Mouse (Mus musculus) heart, postnatal 0 days (tissue): Measurements from ENCODE around the gene Olfr1048. TPM values are rescaled to one million over a fixed set of nuclear protein-coding genes. Genes with fewer than 3 reads are reported as not detected.

Source experiments
- ATAC-seq: fragments of 200-750 bp; cut with Nextera tagmentation; 2 replicates; pipeline ENCODE4 v1.8.0; 2017; ENCODE audit warnings: low read depth, moderate number of reproducible peaks, moderate library complexity; ENCODE audit not compliant: insufficient read depth
- DNase-seq: peaks from one replicate; pipeline ENCODE4 v3.0.0-alpha.2; 2016; ENCODE audit warnings: low spot score
- H3K27ac ChIP-seq: fragments of 300-500 bp; sonication (generic); 2 replicates; pipeline ENCODE4 v1.5.1; 2014; ENCODE audit warnings: low read depth, mild to moderate bottlenecking
- H3K27me3 ChIP-seq: fragments of 300-500 bp; sonication (generic); 2 replicates; pipeline ENCODE4 v1.6.1; 2014; ENCODE audit warnings: low read length, mixed read lengths; ENCODE audit not compliant: control insufficient read depth, insufficient read depth
- H3K36me3 ChIP-seq: fragments of 300-500 bp; sonication (generic); replicated peaks from 2 replicates; pipeline ENCODE4 v1.6.1; 2014; ENCODE audit warnings: low read length, mixed read lengths; ENCODE audit not compliant: control insufficient read depth, insufficient read depth
- H3K4me1 ChIP-seq: fragments of 300-500 bp; sonication (generic); 2 replicates; pipeline ENCODE4 v1.6.1; 2014; ENCODE audit warnings: antibody characterized with exemption; ENCODE audit not compliant: control insufficient read depth, insufficient read depth
- H3K4me2 ChIP-seq: fragments of 300-500 bp; sonication (generic); 2 replicates; pipeline ENCODE4 v1.6.1; 2014; ENCODE audit warnings: low read depth, mild to moderate bottlenecking, low read length, moderate library complexity
- H3K4me3 ChIP-seq: fragments of 300-500 bp; sonication (generic); 2 replicates; pipeline ENCODE4 v1.5.1; 2014; ENCODE audit warnings: low read depth, low read length
- H3K9ac ChIP-seq: fragments of 300-500 bp; sonication (generic); replicated peaks from 2 replicates; pipeline ENCODE4 v1.6.1; 2014; ENCODE audit warnings: low read depth, low read length, mixed read lengths
- H3K9me3 ChIP-seq: fragments of 300-500 bp; sonication (generic); replicated peaks from 2 replicates; pipeline ENCODE4 v1.6.1; 2016; ENCODE audit warnings: low read length; ENCODE audit not compliant: control insufficient read depth
- CTCF ChIP-seq: IDR thresholded peaks from 2 replicates; pipeline ENCODE4 v1.5.1; 2016; ENCODE audit warnings: antibody characterized with exemption, control low read depth, low read depth
- EP300 ChIP-seq: IDR thresholded peaks from 2 replicates; pipeline ENCODE4 v1.6.1; 2016; ENCODE audit warnings: antibody characterized with exemption, low read depth
- WGBS: fragments of 180-500 bp; shearing (Covaris S2); extraction: QIAGEN DNeasy Blood & Tissue Kit; methylation state at CpG from one replicate; pipeline ENCODE4 v1.1.7; 2014; 5-methylcytosine and 5-hydroxymethylcytosine counted together
- polyA plus RNA-seq: library from polyadenylated mRNA; unstranded; fragments of >200 nt; fragmentation: Nextera tagmentation; extraction: Ambion mirVana; gene quantifications from 2 replicates; pipeline ENCODE4 v1.2.1, GENCODE M21; 2015
- total RNA-seq: library from RNA; depleted of rRNA; stranded (reverse); fragments of >200 nt; gene quantifications from 2 replicates; pipeline ENCODE4 v1.2.3, GENCODE M21; 2014; ENCODE audit warnings: low replicate concordance; rRNA removed

Olfr1048 gene
- total and polyA plus RNA-seq, 2 experiments from 2014 or later: not detected

GRCm38 (mm10) chr2:86195863-86196262 lies 44.2 kb downstream of the Olfr1048 start:
- no peak for ATAC-seq
- Histone ChIP-seq H3K4me1 (no peaks in the 10 kb centered on the region), H3K27ac (no peak overlapping the region), H3K9ac (no peak overlapping the region), H3K27me3 (no peaks in the 10 kb centered on the region), H3K4me3 (no peak overlapping the region), H3K9me3 (no peaks in the 10 kb centered on the region), H3K4me2 (no peak overlapping the region), H3K36me3 (no peaks in the 10 kb centered on the region)
- DNase-seq: no peak
- WGBS: 9% methylated on average over 1 of the region's 1 CpGs
- TF ChIP-seq EP300 (no peak), CTCF (no peak)

DNA sequence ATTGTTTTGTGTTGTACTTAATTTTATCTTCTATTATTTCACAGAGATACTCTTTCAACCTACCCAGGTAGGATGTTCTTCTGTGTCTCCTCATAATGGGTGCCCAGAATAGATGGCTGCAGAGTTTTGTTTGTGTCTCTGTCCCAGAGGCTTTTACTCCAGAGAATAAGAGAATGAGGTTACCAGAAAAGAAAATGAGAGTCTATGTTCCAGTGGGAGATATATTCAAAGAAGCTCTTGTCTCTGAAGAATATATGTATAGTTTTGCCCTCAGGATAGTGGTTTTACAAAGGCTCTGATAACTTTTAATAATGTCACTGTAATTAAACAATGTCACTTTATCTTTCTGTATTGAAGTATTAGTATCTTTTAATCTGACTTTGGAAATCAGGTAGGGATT lies 54.5 kb downstream of the Olfr1048 start, which contains the start of gene Olfr52:
TSS of gene Olfr52 (minus strand) at position 101 of the 400 bp plus-strand sequence.
- no peak within 1 kb of the TSS for H3K4me2 ChIP-seq

More for the DNA sequence above, 54.5 kb downstream of the Olfr1048 start, which contains the start of gene Olfr52:
- no peaks in the 10 kb centered on the region for H3K9me3 ChIP-seq
- DNase-seq: no peak
- no peak within 1 kb of the TSS for H3K27ac ChIP-seq
- H3K36me3 ChIP-seq: no peaks in the 10 kb centered on the region
- H3K4me1 ChIP-seq: no peaks in the 10 kb centered on the region
- H3K4me3 ChIP-seq: no peak within 1 kb of the TSS
- H3K27me3 ChIP-seq: no peaks in the 10 kb centered on the region
- TF ChIP-seq EP300 (no peak), CTCF (no peak)
- ATAC-seq: no peak
- H3K9ac ChIP-seq: no peak within 1 kb of the TSS

Other genes starting within 250 kb of the Olfr1048 start
- gene Olfr1031, start 250.0 kb downstream of the Olfr1048 start, total RNA-seq: not detected in 2 replicates
- gene Olfr1031, start 250.0 kb downstream of the Olfr1048 start, polyA plus RNA-seq: not detected in 2 replicates
- gene Olfr1032, start 234.7 kb downstream of the Olfr1048 start, total RNA-seq: not detected in 2 replicates
- gene Olfr1032, start 234.7 kb downstream of the Olfr1048 start, polyA plus RNA-seq: not detected in 2 replicates
- 0.31 and 4.0 TPM in 2 replicates for gene Olfr1033, start 219.7 kb downstream of the Olfr1048 start, total RNA-seq
- gene Olfr1033, start 219.7 kb downstream of the Olfr1048 start, polyA plus RNA-seq: 4.0 and 5.4 TPM in 2 replicates
- 0.35 TPM in 1 of 2 replicates, not detected in the other for gene Olfr1034, start 194.4 kb downstream of the Olfr1048 start, total RNA-seq
- 0.04 and 0.05 TPM in 2 replicates for gene Olfr1034, start 194.4 kb downstream of the Olfr1048 start, polyA plus RNA-seq
- not detected in 2 replicates for gene Olfr1036, start 166.3 kb downstream of the Olfr1048 start, total RNA-seq
- not detected in 2 replicates for gene Olfr1036, start 166.3 kb downstream of the Olfr1048 start, polyA plus RNA-seq
- not detected in 2 replicates for gene Olfr1037, start 152.9 kb downstream of the Olfr1048 start, total RNA-seq
- not detected in 2 replicates for gene Olfr1037, start 152.9 kb downstream of the Olfr1048 start, polyA plus RNA-seq
- not detected in 2 replicates for gene Olfr1039, start 104.4 kb downstream of the Olfr1048 start, total RNA-seq
- not detected in 2 replicates for gene Olfr1039, start 104.4 kb downstream of the Olfr1048 start, polyA plus RNA-seq
- not detected in 2 replicates for gene Olfr1040, start 93.6 kb downstream of the Olfr1048 start, total RNA-seq
- gene Olfr1040, start 93.6 kb downstream of the Olfr1048 start, polyA plus RNA-seq: not detected in 2 replicates
- gene Olfr1042, start 78.5 kb downstream of the Olfr1048 start, total RNA-seq: not detected in 2 replicates
- gene Olfr1042, start 78.5 kb downstream of the Olfr1048 start, polyA plus RNA-seq: not detected in 2 replicates
- not detected in 2 replicates for gene Olfr1043, start 72.8 kb downstream of the Olfr1048 start, total RNA-seq
- not detected in 2 replicates for gene Olfr1043, start 72.8 kb downstream of the Olfr1048 start, polyA plus RNA-seq
- not detected in 2 replicates for gene Olfr1044, start 62.5 kb downstream of the Olfr1048 start, total RNA-seq
- not detected in 2 replicates for gene Olfr1044, start 62.5 kb downstream of the Olfr1048 start, polyA plus RNA-seq
- not detected in 2 replicates for gene Olfr52, start 54.6 kb downstream of the Olfr1048 start, total RNA-seq
- gene Olfr52, start 54.6 kb downstream of the Olfr1048 start, polyA plus RNA-seq: not detected in 2 replicates
- gene Olfr1045, start 37.3 kb downstream of the Olfr1048 start, total RNA-seq: not detected in 2 replicates
- not detected in 2 replicates for gene Olfr1045, start 37.3 kb downstream of the Olfr1048 start, polyA plus RNA-seq
- gene Olfr1046, start 21.0 kb downstream of the Olfr1048 start, total RNA-seq: not detected in 2 replicates
- not detected in 2 replicates for gene Olfr1046, start 21.0 kb downstream of the Olfr1048 start, polyA plus RNA-seq
- not detected in 2 replicates for gene Olfr1047, start 8.9 kb downstream of the Olfr1048 start, total RNA-seq
- not detected in 2 replicates for gene Olfr1047, start 8.9 kb downstream of the Olfr1048 start, polyA plus RNA-seq
- gene Olfr1049, start 18.0 kb upstream of the Olfr1048 start, total RNA-seq: not detected in 2 replicates
- gene Olfr1049, start 18.0 kb upstream of the Olfr1048 start, polyA plus RNA-seq: not detected in 2 replicates
- not detected in 2 replicates for gene Olfr1051, start 38.8 kb upstream of the Olfr1048 start, total RNA-seq
- gene Olfr1051, start 38.8 kb upstream of the Olfr1048 start, polyA plus RNA-seq: not detected in 2 replicates
- gene Olfr1052, start 52.2 kb upstream of the Olfr1048 start, total RNA-seq: not detected in 2 replicates
- gene Olfr1052, start 52.2 kb upstream of the Olfr1048 start, polyA plus RNA-seq: not detected in 2 replicates
- gene Olfr1053, start 75.0 kb upstream of the Olfr1048 start, total RNA-seq: not detected in 2 replicates
- gene Olfr1053, start 75.0 kb upstream of the Olfr1048 start, polyA plus RNA-seq: not detected in 2 replicates
- not detected in 2 replicates for gene Olfr1054, start 95.1 kb upstream of the Olfr1048 start, total RNA-seq
- not detected in 2 replicates for gene Olfr1054, start 95.1 kb upstream of the Olfr1048 start, polyA plus RNA-seq
- not detected in 2 replicates for gene Olfr1055, start 110.0 kb upstream of the Olfr1048 start, total RNA-seq
- gene Olfr1055, start 110.0 kb upstream of the Olfr1048 start, polyA plus RNA-seq: not detected in 2 replicates
- gene Olfr1056, start 122.2 kb upstream of the Olfr1048 start, total RNA-seq: not detected in 2 replicates
- not detected in 2 replicates for gene Olfr1056, start 122.2 kb upstream of the Olfr1048 start, polyA plus RNA-seq
- gene Olfr1057, start 138.1 kb upstream of the Olfr1048 start, total RNA-seq: not detected in 2 replicates
- gene Olfr1057, start 138.1 kb upstream of the Olfr1048 start, polyA plus RNA-seq: not detected in 2 replicates
- gene Olfr1058, start 148.3 kb upstream of the Olfr1048 start, total RNA-seq: not detected in 2 replicates
- gene Olfr1058, start 148.3 kb upstream of the Olfr1048 start, polyA plus RNA-seq: not detected in 2 replicates
- not detected in 2 replicates for gene Olfr1061, start 173.8 kb upstream of the Olfr1048 start, total RNA-seq
- not detected in 2 replicates for gene Olfr1061, start 173.8 kb upstream of the Olfr1048 start, polyA plus RNA-seq
- gene Olfr1062, start 186.5 kb upstream of the Olfr1048 start, total RNA-seq: not detected in 2 replicates
- not detected in 2 replicates for gene Olfr1062, start 186.5 kb upstream of the Olfr1048 start, polyA plus RNA-seq
- not detected in 2 replicates for gene Olfr1065, start 210.3 kb upstream of the Olfr1048 start, total RNA-seq
- gene Olfr1065, start 210.3 kb upstream of the Olfr1048 start, polyA plus RNA-seq: not detected in 2 replicates
- gene Olfr1066, start 216.0 kb upstream of the Olfr1048 start, total RNA-seq: not detected in 2 replicates
- gene Olfr1066, start 216.0 kb upstream of the Olfr1048 start, polyA plus RNA-seq: not detected in 2 replicates
- not detected in 2 replicates for gene Olfr228, start 247.1 kb upstream of the Olfr1048 start, total RNA-seq
- gene Olfr228, start 247.1 kb upstream of the Olfr1048 start, polyA plus RNA-seq: not detected in 2 replicates